Mouse (Mus musculus) CH12.LX (cell line): ENCODE data around the gene Six3. TPM values are rescaled to one million over a fixed set of nuclear protein-coding genes. Genes with fewer than 3 reads are reported as not detected.

Experiments
- DNase-seq: peaks from one replicate; pipeline ENCODE4 v3.0.0-alpha.2; 2013; ENCODE audit errors: extremely low read depth
- H3K27ac ChIP-seq: 2 replicates; pipeline ENCODE4 v1.5.1; 2012; ENCODE audit warnings: low read depth, mild to moderate bottlenecking, control low read depth, moderate library complexity; ENCODE audit not compliant: insufficient read depth
- H3K27me3 ChIP-seq: replicated peaks from 2 replicates; pipeline ENCODE3; 2012; ENCODE audit warnings: inconsistent platforms
- H3K36me3 ChIP-seq, 2 experiments: replicated peaks in 1 of 2; 2 replicates each; pipeline versions ENCODE3 to v1.6.1; 2012; ENCODE audit warnings: inconsistent platforms in 1 of 2, low read length in 1 of 2, mild to moderate bottlenecking in 1 of 2, mixed read lengths in 1 of 2, moderate library complexity in 1 of 2; ENCODE audit not compliant: control insufficient read depth in 1 of 2, insufficient read depth in 1 of 2
- H3K4me1 ChIP-seq, 2 experiments: 2 replicates each; pipeline ENCODE4 v1.6.1; 2012; ENCODE audit warnings: inconsistent platforms in 1 of 2, moderate library complexity in 1 of 2; ENCODE audit not compliant: insufficient read depth in 2 of 2, control insufficient read depth in 1 of 2
- H3K4me2 ChIP-seq: 2 replicates; pipeline ENCODE4 v1.6.1; 2012; ENCODE audit warnings: low read depth, mild to moderate bottlenecking, control low read depth; ENCODE audit not compliant: poor library complexity, insufficient read depth, severe bottlenecking
- H3K4me3 ChIP-seq, 3 experiments: fragments of 150-350 bp in 1 of 3; sonication (generic) in 1 of 3; replicated peaks in 1 of 3; 2 replicates each; pipeline versions ENCODE3 to v1.5.1; 2011 to 2012; ENCODE audit warnings: low read depth in 2 of 3, low read length in 2 of 3, mild to moderate bottlenecking in 2 of 3, moderate library complexity in 2 of 3, control low read depth in 1 of 3, improper control_type of control experiment in 1 of 3, inconsistent platforms in 1 of 3, mixed read lengths in 1 of 3; ENCODE audit not compliant: poor library complexity in 1 of 3
- H3K79me2 ChIP-seq: replicated peaks from 2 replicates; pipeline ENCODE4 v1.6.1; 2012; ENCODE audit warnings: mild to moderate bottlenecking, moderate library complexity; ENCODE audit not compliant: control insufficient read depth, poor library complexity, insufficient read depth, severe bottlenecking; ENCODE audit errors: extremely low read depth
- H3K9ac ChIP-seq: 2 replicates; pipeline ENCODE4 v1.6.1; 2012; ENCODE audit warnings: low read depth, mild to moderate bottlenecking, control low read depth, moderate library complexity; ENCODE audit not compliant: insufficient read depth
- H3K9me3 ChIP-seq: replicated peaks from 2 replicates; pipeline ENCODE3; 2012; ENCODE audit warnings: low read length, inconsistent platforms, mixed read lengths
- CHD2 ChIP-seq: IDR thresholded peaks from 2 replicates; pipeline ENCODE4 v1.6.1; 2011; ENCODE audit warnings: low read length, improper control_type of control experiment
- EP300 ChIP-seq: IDR thresholded peaks from 2 replicates; pipeline ENCODE4 v1.6.1; 2011; ENCODE audit warnings: low read length, improper control_type of control experiment
- GABPA ChIP-seq: IDR thresholded peaks from 2 replicates; pipeline ENCODE4 v1.6.1; 2012; ENCODE audit warnings: low read depth, low read length, improper control_type of control experiment, inconsistent platforms; ENCODE audit not compliant: insufficient replicate concordance
- HCFC1 ChIP-seq: IDR thresholded peaks from 2 replicates; pipeline ENCODE4 v1.6.1; 2012; ENCODE audit warnings: low read depth, mild to moderate bottlenecking, inconsistent platforms, low read length, improper control_type of control experiment
- JUN ChIP-seq: IDR thresholded peaks from 2 replicates; pipeline ENCODE4 v1.6.1; 2011; ENCODE audit warnings: low read depth, mild to moderate bottlenecking, low read length, improper control_type of control experiment, moderate library complexity; ENCODE audit not compliant: insufficient read depth
- JUND ChIP-seq: conservative IDR thresholded peaks from 2 replicates; pipeline ENCODE4 v1.6.1; 2011; ENCODE audit warnings: low read depth, low read length, improper control_type of control experiment
- KAT2A ChIP-seq: IDR thresholded peaks from 2 replicates; pipeline ENCODE4 v1.6.1; 2012; ENCODE audit warnings: low read length, improper control_type of control experiment, inconsistent platforms; ENCODE audit not compliant: insufficient replicate concordance
- MEF2A ChIP-seq: IDR thresholded peaks from 2 replicates; pipeline ENCODE4 v1.6.1; 2014; ENCODE audit warnings: low read depth, mild to moderate bottlenecking, inconsistent platforms, low read length, improper control_type of control experiment, borderline replicate concordance
- MXI1 ChIP-seq: IDR thresholded peaks from 2 replicates; pipeline ENCODE4 v1.6.1; 2011; ENCODE audit warnings: mild to moderate bottlenecking, low read depth, low read length, improper control_type of control experiment
- MYC ChIP-seq: IDR thresholded peaks from 2 replicates; pipeline ENCODE4 v1.6.1; 2011; ENCODE audit warnings: low read depth, mild to moderate bottlenecking, improper control_type of control experiment, low read length
- POLR2AphosphoS2 ChIP-seq: IDR thresholded peaks from 2 replicates; pipeline ENCODE4 v1.6.1; 2011; ENCODE audit warnings: low read depth, low read length, improper control_type of control experiment
- RCOR1 ChIP-seq: conservative IDR thresholded peaks from 2 replicates; pipeline ENCODE4 v1.6.1; 2012; ENCODE audit warnings: low read depth, mild to moderate bottlenecking, inconsistent platforms, low read length, improper control_type of control experiment
- TBP ChIP-seq: conservative IDR thresholded peaks from 2 replicates; pipeline ENCODE4 v1.6.1; 2011; ENCODE audit warnings: low read depth, low read length, improper control_type of control experiment
- TCF12 ChIP-seq: IDR thresholded peaks from 2 replicates; pipeline ENCODE4 v1.6.1; 2014; ENCODE audit warnings: low read depth, mild to moderate bottlenecking, inconsistent platforms, low read length, improper control_type of control experiment
- USF2 ChIP-seq: conservative IDR thresholded peaks from 2 replicates; pipeline ENCODE4 v1.6.1; 2011; ENCODE audit warnings: low read depth, low read length, improper control_type of control experiment
- dilution Hi-C: fragments of 300-500 bp; cut with MboI; formaldehyde crosslinking; loops from 2 replicates; pipeline ENCODE4 v1.14.3; 2020; ENCODE audit warnings: low sequenced_read_pairs; ENCODE audit not compliant: extremely low pct_unique_long_range_greater_than_20kb, extremely low pct_ligation_motif_present
- in situ Hi-C: fragments of 300-500 bp; cut with MboI; formaldehyde crosslinking; loops from 3 replicates; pipeline ENCODE4 v1.14.3; 2019; ENCODE audit warnings: low sequenced_read_pairs, low pct_ligation_motif_present, low pct_unique_long_range_greater_than_20kb, mixed read lengths
- polyA plus RNA-seq: library from polyadenylated mRNA; unstranded; fragments of >175 nt; gene quantifications from 2 replicates; pipeline ENCODE4 v1.2.1, GENCODE M21; 2012; ENCODE audit warnings: low read depth; ENCODE audit not compliant: insufficient read length
- total RNA-seq, 2 experiments: library from RNA; depleted of rRNA; stranded (reverse); fragments of 300-350 nt in 1 of 2; fragments of >200 nt in 1 of 2; gene quantifications; 2 replicates each; pipeline ENCODE4 v1.2.3; 2012 to 2014

Gene Six3
- total and polyA plus RNA-seq, 3 experiments = not detected

- in situ Hi-C loops = loop anchor here (25.0 kb wide), 1 partner anchor 792 kb away; no protein-coding TSS in a partner anchor
- no peak for DNase-seq
- no peaks in the 10 kb centered on the region for H3K9me3 ChIP-seq
Measured at GRCm38 (mm10) chr17:85629396-85629795, 16.0 kb downstream of the Six3 start.

GRCm38 (mm10) chr17:85630296-85631050 is 17.1 kb downstream of the Six3 start:
- Histone ChIP-seq H3K27ac (no peak overlapping the region), H3K4me3 (no peak overlapping the region), H3K9me3 (no peaks in the 10 kb centered on the region), H3K4me2 (no peak overlapping the region), H3K9ac (no peak overlapping the region), H3K4me1 (peaks cover 0 to 2% of the 10 kb centered on the region in 2 experiments; a peak in 1 of 4 replicates), H3K36me3 (no peaks in the 10 kb centered on the region), H3K27me3 (no peaks in the 10 kb centered on the region), H3K79me2 (no peaks in the 10 kb centered on the region)
- no peak for DNase-seq
- in situ Hi-C loops (loop anchor here (10.0 to 25.0 kb wide), 2 partner anchors 446 to 793 kb away; no protein-coding TSS in a partner anchor), dilution Hi-C loops (no loop called here)
- no peak for TF ChIP-seq CHD2

More at GRCm38 (mm10) chr17:85629396-85629795, 16.0 kb downstream of the Six3 start:
- Histone ChIP-seq H3K27me3 (no peaks in the 10 kb centered on the region), H3K9ac (no peak overlapping the region), H3K4me2 (no peak overlapping the region; the same call in 1 of the 2 replicates), H3K36me3 (no peaks in the 10 kb centered on the region), H3K4me3 (no peak overlapping the region), H3K27ac (no peak overlapping the region), H3K79me2 (no peaks in the 10 kb centered on the region), H3K4me1 (peaks cover 0 to 2% of the 10 kb centered on the region in 2 experiments; a peak in 1 of 4 replicates)
- TF ChIP-seq MYC (no peak), JUND (no peak), KAT2A (no peak), MXI1 (no peak), POLR2AphosphoS2 (no peak), RCOR1 (no peak), JUN (no peak), EP300 (no peak), TBP (no peak), GABPA (no peak), TCF12 (no peak), HCFC1 (no peak), MEF2A (no peak), CHD2 (no peak), USF2 (no peak)
- dilution Hi-C loops = no loop called here
